In the genomic region with DNA sequence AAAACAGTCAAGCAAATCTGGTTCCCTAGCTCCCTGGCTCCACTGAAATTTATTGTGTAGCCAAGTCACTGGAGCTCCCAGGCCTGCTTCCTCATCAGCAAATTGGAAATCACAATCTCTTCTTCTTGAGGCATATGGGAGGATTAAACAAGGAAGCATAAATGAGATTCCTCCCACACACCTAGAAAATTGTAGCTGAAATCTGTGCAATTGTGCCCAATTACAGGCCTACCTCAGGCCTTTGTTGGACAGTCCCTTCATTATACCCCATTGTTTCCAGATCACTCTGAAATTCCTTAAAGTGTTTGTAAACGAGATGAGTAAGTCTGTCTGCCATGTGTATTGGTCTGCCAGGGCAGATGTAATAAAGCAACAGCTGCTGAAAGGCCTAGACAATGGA, we compare ENCODE assay signal across 26 mouse cellular contexts.
DNase-seq lines count a peak whose midpoint lies in the region; ATAC-seq and TF ChIP-seq lines count a peak whose summit lies in the region.
"Had no signal": no experiment of that assay in that cellular context is flagged by ENCODE, and none has a peak within 500 bp of the region (broad histone marks: within the 10 kb centered on the region; RNA-seq: fewer than 3 reads in every experiment).

No protein-coding gene starts in this region.

- no peak overlapping the region for H3K9ac ChIP-seq in midbrain, embryonic 13.5 days (replicated peaks)
- H3K9ac ChIP-seq: limb, embryonic 13.5 days; liver, embryonic 13.5 days; midbrain, embryonic 12.5 days; neural tube, embryonic 12.5 days had no signal

- H3K27ac ChIP-seq in cortical plate, adult 2 months (ENCODE audit: insufficient read depth, low read length) = peak overlapping the region; percentile 37
- no peak overlapping the region for H3K27ac ChIP-seq in midbrain, embryonic 13.5 days
- no peak overlapping the region for H3K27ac ChIP-seq in cerebellum, adult 2 months (ENCODE audit: insufficient read depth, low read length)
- H3K27ac ChIP-seq: gastrocnemius, adult 2 months; heart, embryonic 10.5 days; limb, embryonic 13.5 days; liver, embryonic 13.5 days; midbrain, embryonic 12.5 days; neural tube, embryonic 12.5 days had no signal

- no peak for ATAC-seq in midbrain, embryonic 13.5 days
- ATAC-seq: activated CD4-positive, CD25-positive, alpha-beta regulatory T cell, adult 4 months; intestine, postnatal 0 days had no signal

- no peaks in the 10 kb centered on the region for H3K36me3 ChIP-seq in midbrain, embryonic 13.5 days
- H3K36me3 ChIP-seq: G1E; heart, embryonic 10.5 days; limb, embryonic 13.5 days; liver, embryonic 13.5 days; midbrain, embryonic 12.5 days; neural tube, embryonic 12.5 days had no signal

- no peak overlapping the region for H3K4me2 ChIP-seq in midbrain, embryonic 13.5 days (replicated peaks)
- H3K4me2 ChIP-seq: limb, embryonic 13.5 days; liver, embryonic 13.5 days; midbrain, embryonic 12.5 days; neural tube, embryonic 12.5 days had no signal

- no peaks in the 10 kb centered on the region for H3K9me3 ChIP-seq in midbrain, embryonic 13.5 days
- H3K9me3 ChIP-seq: G1E; heart, embryonic 10.5 days; limb, embryonic 13.5 days; liver, embryonic 13.5 days; midbrain, embryonic 12.5 days; neural tube, embryonic 12.5 days had no signal

- H3K4me1 ChIP-seq in cortical plate, adult 2 months (ENCODE audit: control insufficient read depth, insufficient read depth, low read length) = peaks cover 6% of the 10 kb centered on the region; the same call in 1 of the 2 replicates
- H3K4me1 ChIP-seq in midbrain, embryonic 13.5 days (replicated peaks) = no peaks in the 10 kb centered on the region
- no peaks in the 10 kb centered on the region for H3K4me1 ChIP-seq in cerebellum, adult 2 months (ENCODE audit: control insufficient read depth, insufficient read depth, low read length)
- H3K4me1 ChIP-seq: heart, embryonic 10.5 days; limb, embryonic 13.5 days; liver, embryonic 13.5 days; midbrain, embryonic 12.5 days; neural tube, embryonic 12.5 days had no signal

- H3K4me3 ChIP-seq in cortical plate, adult 2 months (ENCODE audit: insufficient read depth, low read length) = no peak overlapping the region
- H3K4me3 ChIP-seq in midbrain, embryonic 13.5 days (replicated peaks) = no peak overlapping the region
- no peak overlapping the region for H3K4me3 ChIP-seq in cerebellum, adult 2 months (replicated peaks; ENCODE audit: insufficient read depth, low read depth, low read length)
- H3K4me3 ChIP-seq: gastrocnemius, adult 2 months; heart, embryonic 10.5 days; limb, embryonic 13.5 days; liver, embryonic 13.5 days; midbrain, embryonic 12.5 days; neural tube, embryonic 12.5 days had no signal

- no peaks in the 10 kb centered on the region for H3K27me3 ChIP-seq in midbrain, embryonic 13.5 days
- H3K27me3 ChIP-seq in cerebellum, adult 2 months (ENCODE audit: control insufficient read depth, insufficient read depth, low read length) = no peaks in the 10 kb centered on the region
- H3K27me3 ChIP-seq: liver, embryonic 13.5 days; midbrain, embryonic 12.5 days; neural tube, embryonic 12.5 days had no signal

- TF ChIP-seq CTCF in cortical plate, adult 2 months (IDR thresholded peaks at IDR 0.05; ENCODE audit: extremely low read depth, insufficient read depth, low read length) = no peak
- TF ChIP-seq CTCF in cerebellum, adult 2 months (IDR thresholded peaks at IDR 0.05; ENCODE audit: borderline replicate concordance, insufficient read depth, low read depth, low read length) = no peak

- DNase-seq in layer of hippocampus, adult 11-12 months (ENCODE audit: low spot score) = peak; percentile 8
- no peak for DNase-seq in layer of hippocampus, postnatal 10 days (ENCODE audit: low spot score in 2 of 2)
- peak; percentile 43 for DNase-seq in Muller cell, postnatal 12 days (ENCODE audit: inconsistent ontology term)
- peak; percentile 37 to 41 for DNase-seq in left cerebral cortex, adult 9 months (ENCODE audit: low spot score in 2 of 2)
- DNase-seq in cerebellum, adult 2 months = no peak
- no peak for DNase-seq in embryo, embryonic 11 days
- DNase-seq: adrenal gland, postnatal 10 days; B cell, adult 2 months; cerebellum, adult 9-10 months; gastrocnemius, adult 2 months; heart, postnatal 4 days; kidney, postnatal 4 days; liver, embryonic 13.5 days; lung, adult 2 months; lung, postnatal 14 days; spleen, adult 18-20 months; thymus, postnatal 14 days had no signal

- WGBS in midbrain, embryonic 13.5 days = 66% methylated on average over 1 of the region's 1 CpGs
- 64% methylated on average over 1 of the region's 1 CpGs for WGBS in cerebellum, adult 2 months

- TF ChIP-seq POLR2A in cortical plate, adult 2 months (IDR thresholded peaks at IDR 0.05; ENCODE audit: extremely low read depth, insufficient read depth, low read length) = no peak
- TF ChIP-seq POLR2A in cerebellum, adult 2 months (IDR thresholded peaks at IDR 0.05; ENCODE audit: borderline replicate concordance, insufficient read depth, low read length) = no peak

Comparison
In these comparisons a context has a peak if more than half of its experiments do, and no peak if none do; other contexts are left out.
1. DNase-seq: peak in layer of hippocampus, adult 11-12 months (single experiment), Muller cell, postnatal 12 days (single experiment) and left cerebral cortex, adult 9 months (2 of 2); none in layer of hippocampus, postnatal 10 days (0 of 2), cerebellum, adult 2 months (0 of 2) and embryo, embryonic 11 days (single experiment).